Mouse (Mus musculus) testis, adult 2 months (tissue): Measurements from ENCODE around the gene Pla2g4e.

ENCODE experiments used
- CTCF ChIP-seq: fragments of 200-500 bp; IDR thresholded peaks from 2 replicates; pipeline ENCODE4 v1.5.1; 2012; ENCODE audit warnings: low read depth, mild to moderate bottlenecking, inconsistent platforms, low read length, moderate library complexity; ENCODE audit not compliant: control insufficient read depth, insufficient read depth, insufficient replicate concordance
- POLR2A ChIP-seq: fragments of 200-500 bp; IDR thresholded peaks from 2 replicates; pipeline ENCODE4 v1.6.1; 2012; ENCODE audit warnings: low read depth, mild to moderate bottlenecking, inconsistent platforms, low read length, moderate library complexity; ENCODE audit not compliant: control insufficient read depth

DNA sequence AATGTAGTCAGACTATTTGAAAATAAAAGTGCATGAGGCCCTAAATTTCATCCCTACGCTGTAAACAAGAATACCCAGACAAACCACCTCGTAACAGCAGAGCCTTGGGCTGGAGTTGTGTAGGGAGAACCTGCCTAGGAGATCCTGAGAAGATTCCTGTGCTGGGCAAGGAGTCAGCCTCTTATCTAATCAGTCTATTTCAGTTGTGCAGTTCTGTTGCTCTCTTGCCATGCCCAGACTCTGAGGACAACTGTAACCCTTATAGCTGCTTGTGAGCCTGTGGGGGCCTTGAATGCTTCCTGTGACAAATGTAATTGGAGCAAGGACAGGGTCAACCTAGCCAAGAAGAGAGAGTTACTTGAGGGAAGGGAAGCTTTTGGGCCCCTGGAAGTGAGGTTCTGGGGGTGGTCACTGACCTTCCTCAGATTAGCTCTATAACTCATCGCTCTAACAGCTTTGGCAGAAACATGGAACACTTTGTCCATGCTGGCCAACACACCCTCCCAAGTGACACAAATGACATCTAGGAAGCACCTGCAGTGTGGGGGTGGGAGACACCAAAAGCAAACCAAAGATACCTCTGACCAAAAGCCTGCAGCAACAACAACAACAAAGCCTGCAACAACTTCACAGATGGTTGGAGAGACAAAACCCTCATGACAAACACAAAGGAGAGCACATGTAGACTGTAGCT lies 9.0 kb downstream of the Pla2g4e start:
- TF ChIP-seq POLR2A (no peak), CTCF (no peak)
